Mouse (Mus musculus) c-Kit-negative CD71-positive TER-119-positive erythroid progenitor cells, embryonic 14.5 days (primary cell): ENCODE measurements around the gene Prmt7.
"Not testable (repeated sequence)": the region's sequence is repeated elsewhere in the genome, so short reads cannot be mapped to it uniquely, and the experiment has no call there.

Experiments used
- DNase-seq: peaks from one replicate; pipeline ENCODE4 v3.0.0-alpha.2; 2013; ENCODE audit warnings: low read depth, low spot score

The Prmt7 gene

GRCm38 (mm10) chr8:106210821-106211345 is at the start of gene Prmt7, which contains the start of gene Slc7a6os:
TSS of gene Prmt7 (plus strand) at chr8:106210936.
TSS of gene Slc7a6os (minus strand) at chr8:106210935.
- peak; percentile 88 for DNase-seq

- no peak for DNase-seq
These were observed 47.5 kb upstream of the Prmt7 start for GRCm38 (mm10) chr8:106163251-106163650.

GRCm38 (mm10) chr8:106165460-106165859 is 45.3 kb upstream of the Prmt7 start:
- DNase-seq, result peak; percentile 53

DNA sequence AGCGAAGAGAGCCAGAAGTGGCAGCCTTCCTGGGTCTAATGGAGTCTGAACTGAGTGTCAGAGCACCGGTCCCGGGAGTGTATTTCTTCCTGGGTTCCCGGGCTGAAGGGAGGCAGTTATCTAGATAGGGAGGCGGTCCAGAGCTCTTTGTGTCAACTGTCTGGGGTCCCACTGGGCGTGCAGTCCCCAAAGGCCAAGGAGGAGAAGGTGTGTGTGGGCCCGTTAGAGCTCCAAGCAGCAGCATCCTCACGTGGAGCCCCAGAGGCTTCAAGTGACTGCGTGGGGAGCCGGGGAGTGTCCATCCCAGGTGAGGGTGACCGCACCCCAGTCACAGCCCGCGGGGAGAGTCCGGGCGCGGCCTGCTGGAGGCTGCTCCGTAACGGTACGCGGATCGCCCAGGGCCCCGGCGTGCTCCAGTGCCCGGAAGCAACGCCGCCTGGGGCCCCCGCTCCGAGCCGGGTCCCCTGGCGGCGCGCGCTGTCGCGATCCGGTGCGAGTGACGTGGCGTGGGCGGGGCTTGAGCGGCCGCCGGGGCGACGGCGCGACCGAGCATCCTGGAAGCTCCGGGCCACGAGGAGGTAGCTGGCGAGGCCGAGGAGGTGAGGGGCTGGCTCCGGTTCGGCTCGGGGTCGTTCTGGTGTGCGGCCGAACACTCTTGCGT is 42.2 kb upstream of the Prmt7 start, which contains the start of gene Slc7a6:
Gene Slc7a6 (plus strand): TSS at position 502 of the 661 bp plus-strand sequence.
- peak; percentile 54 for DNase-seq

GRCm38 (mm10) chr8:106169017-106169933 is 41.5 kb upstream of the Prmt7 start:
- DNase-seq, result no peak

- no peak for DNase-seq
These were observed 40.7 kb upstream of the Prmt7 start for GRCm38 (mm10) chr8:106169934-106170480.

DNA sequence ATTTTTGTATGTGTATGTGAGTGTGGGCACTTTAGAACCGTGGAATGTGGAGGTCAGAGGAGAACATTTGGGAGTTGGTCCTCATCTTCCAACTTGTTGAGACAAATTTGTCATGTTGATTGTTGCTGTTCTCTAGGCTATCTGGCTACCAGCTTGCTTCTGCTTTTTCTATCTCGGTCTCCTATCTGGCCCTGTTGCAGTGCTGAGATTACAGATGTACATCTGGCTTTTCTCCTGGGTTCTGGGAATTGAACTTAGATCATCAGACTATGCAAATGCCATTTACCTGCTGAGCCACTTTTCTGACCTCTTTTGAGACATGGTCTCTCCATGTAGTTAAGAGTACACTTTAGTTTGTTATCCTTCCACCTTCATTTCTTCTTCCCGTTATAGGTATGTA is 37.2 kb upstream of the Prmt7 start:
- no peak for DNase-seq

GRCm38 (mm10) chr8:106176891-106177290 is 33.8 kb upstream of the Prmt7 start:
- DNase-seq, result no peak

GRCm38 (mm10) chr8:106177594-106177993 is 33.1 kb upstream of the Prmt7 start:
- no peak for DNase-seq

DNA sequence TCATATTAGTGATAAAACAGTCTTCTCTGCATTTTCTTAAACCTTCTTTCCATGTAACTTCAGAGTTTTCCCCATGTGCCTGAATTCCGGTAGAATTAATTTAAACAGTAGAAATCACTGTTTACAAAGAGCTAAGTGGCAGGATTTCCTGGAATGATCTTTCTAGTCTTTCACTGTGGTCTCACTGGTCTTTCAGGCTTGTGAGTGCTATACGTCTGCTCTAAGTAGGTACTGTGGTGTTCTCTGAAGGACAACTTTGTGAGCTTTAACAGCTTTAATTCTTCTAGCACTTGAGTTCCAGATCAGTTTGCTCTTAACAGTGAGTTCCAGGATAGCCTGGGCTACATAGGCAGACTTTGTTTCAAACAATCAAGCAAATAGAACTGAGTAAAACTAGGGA is 32.3 kb upstream of the Prmt7 start:
- no peak for DNase-seq

- DNase-seq, result no peak
These were observed 25.0 kb upstream of the Prmt7 start for GRCm38 (mm10) chr8:106185628-106186270.

DNA sequence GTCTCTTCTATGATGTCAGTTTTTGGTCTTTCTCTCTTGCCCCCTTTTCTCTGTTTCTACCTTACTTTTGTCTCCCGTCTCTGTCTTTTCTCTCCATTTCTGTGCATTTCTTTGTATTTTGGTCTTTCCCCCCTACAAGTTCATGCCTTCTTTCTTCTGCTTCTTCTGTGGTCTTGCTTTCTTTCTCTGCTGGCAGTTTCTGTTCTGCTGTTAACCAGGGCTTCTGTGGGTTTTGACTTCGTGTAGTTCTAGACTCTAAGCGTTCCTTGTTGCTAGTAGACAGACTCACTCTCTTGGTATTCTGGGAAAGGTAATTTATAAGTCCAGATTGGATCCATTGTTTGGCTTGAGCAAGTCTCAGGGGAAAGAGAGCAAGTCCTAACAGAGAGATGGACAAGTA is 24.3 kb upstream of the Prmt7 start:
- no peak for DNase-seq

GRCm38 (mm10) chr8:106189162-106189561 is 21.6 kb upstream of the Prmt7 start:
- DNase-seq, result no peak

DNA sequence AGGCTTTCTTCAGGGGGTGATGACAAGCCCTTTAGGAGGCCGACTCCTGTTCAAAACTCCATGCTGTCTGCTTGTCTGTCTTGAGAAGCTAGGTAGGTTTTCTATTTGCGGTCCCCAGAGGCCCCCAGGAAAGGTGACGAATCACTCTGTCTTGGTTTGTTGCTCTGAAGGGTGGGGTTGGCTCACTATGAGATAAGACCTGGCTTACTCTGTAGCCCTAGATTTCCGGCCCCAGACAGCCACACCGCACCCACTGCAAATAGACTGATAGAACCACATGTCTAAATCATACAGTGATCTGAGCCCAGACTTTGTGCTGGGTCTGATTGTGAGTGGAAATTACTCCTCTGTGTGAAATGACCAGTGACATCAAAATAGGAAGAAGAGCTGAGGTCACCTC is 19.1 kb upstream of the Prmt7 start:
- no peak for DNase-seq

- no peak for DNase-seq
These were observed 17.6 kb upstream of the Prmt7 start for GRCm38 (mm10) chr8:106193162-106193561.

GRCm38 (mm10) chr8:106194062-106194461 is 16.7 kb upstream of the Prmt7 start:
- DNase-seq, result no peak

DNA sequence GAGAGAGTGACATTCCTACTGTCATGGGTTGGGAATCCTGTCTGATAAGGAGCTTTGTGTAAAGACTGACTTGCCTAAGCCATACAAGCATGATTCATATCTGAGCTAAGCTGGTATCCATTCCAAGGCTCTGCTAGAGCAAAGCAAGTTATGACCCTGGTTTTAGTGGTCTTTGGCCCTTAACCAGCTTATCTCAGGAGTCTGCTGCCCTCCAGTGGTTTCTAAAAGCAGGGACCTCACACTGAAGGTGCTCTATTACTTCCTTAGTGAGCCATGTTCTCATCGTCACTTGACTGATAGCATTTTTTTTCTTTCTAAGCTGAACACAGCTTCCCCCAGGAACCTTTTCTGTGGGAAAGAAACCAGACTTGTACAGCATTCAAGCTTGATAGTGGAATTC is 12.0 kb upstream of the Prmt7 start:
- no peak for DNase-seq

- DNase-seq, result not testable (repeated sequence)
These were observed 11.1 kb upstream of the Prmt7 start for GRCm38 (mm10) chr8:106199596-106199995.

DNA sequence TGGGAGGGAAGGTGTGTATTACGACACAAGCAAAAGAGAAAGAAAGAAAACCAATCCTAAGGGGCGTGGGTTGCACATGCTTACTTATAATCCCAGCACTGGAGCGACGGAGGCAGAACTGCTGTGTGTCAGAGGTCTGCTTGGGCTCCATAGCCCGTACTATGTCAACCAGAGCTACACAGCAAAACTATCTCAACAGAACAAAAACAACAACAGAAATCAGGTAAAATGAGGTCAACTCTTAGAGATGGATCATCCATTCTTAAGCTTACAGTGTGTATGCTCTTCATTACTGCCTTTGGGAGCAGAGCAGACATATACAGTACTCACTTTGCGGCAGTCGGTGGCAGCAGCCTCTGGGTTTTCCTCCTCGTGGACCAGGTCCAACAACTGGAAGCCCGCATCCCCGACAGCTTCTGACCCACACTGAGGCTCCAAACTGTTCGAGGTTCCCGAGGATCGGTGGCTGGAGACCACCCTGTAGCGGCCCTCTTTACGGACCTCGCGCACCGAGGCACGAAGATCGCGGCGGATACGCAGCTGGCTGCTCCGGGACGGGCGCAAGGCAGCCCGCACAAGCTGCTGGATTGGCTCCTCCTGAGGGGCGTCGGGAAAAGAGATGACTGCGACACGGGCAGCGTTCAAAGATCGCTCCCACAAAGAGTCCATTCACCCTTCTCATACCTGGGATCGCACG is 553 bp upstream of the Prmt7 start:
- DNase-seq, result peak; percentile 31

- no peak for DNase-seq
These were observed 685 bp downstream of the Prmt7 start for GRCm38 (mm10) chr8:106211421-106211820.

DNA sequence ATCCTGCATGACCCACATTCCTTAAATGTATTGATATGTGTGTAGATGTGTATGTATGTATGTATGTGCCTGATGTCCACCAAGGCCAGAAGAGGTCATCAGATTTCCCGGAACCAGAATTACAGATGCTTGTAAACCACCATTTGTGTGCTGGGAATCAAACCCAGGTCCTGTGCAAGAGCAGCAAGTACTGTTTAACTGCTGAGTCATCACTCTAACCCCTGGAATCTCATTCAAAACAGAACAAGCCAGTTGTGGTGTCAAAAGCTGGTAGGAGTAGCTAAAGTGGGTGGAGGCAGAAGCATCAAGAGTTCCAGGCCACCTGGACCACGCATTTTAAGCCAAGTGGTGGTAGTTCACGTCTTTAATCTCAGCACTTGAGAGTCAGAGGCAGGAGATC is 3.2 kb downstream of the Prmt7 start:
- no peak for DNase-seq
